Mouse (Mus musculus) MEL (cell line): ENCODE data around the gene Cbx5. TPM values are rescaled to one million over a fixed set of nuclear protein-coding genes. Genes with fewer than 3 reads are reported as not detected.

ENCODE experiments used
- DNase-seq: peaks from one replicate; pipeline ENCODE4 v3.0.0; 2011; ENCODE audit warnings: low read depth, low spot score
- H3K27ac ChIP-seq: 2 replicates; pipeline ENCODE4 v1.5.1; 2012; ENCODE audit warnings: low read depth, mild to moderate bottlenecking, control low read depth, low read length, moderate library complexity; ENCODE audit not compliant: control insufficient read depth
- H3K27me3 ChIP-seq, 2 experiments: fragments of 150-350 bp in 1 of 2; sonication (generic) in 1 of 2; 2 replicates each; pipeline ENCODE4 v1.6.1; 2012; ENCODE audit warnings: low read length in 2 of 2, mild to moderate bottlenecking in 2 of 2, improper control_type of control experiment in 1 of 2, moderate library complexity in 1 of 2; ENCODE audit not compliant: insufficient read depth in 2 of 2, control insufficient read depth in 1 of 2
- H3K36me3 ChIP-seq, 2 experiments: 2 replicates each; pipeline ENCODE4 v1.6.1; 2012 to 2014; ENCODE audit warnings: low read length in 2 of 2, improper control_type of control experiment in 1 of 2, inconsistent platforms in 1 of 2, mild to moderate bottlenecking in 1 of 2; ENCODE audit not compliant: insufficient read depth in 2 of 2, control insufficient read depth in 1 of 2
- H3K4me1 ChIP-seq, 2 experiments: fragments of 150-350 bp in 1 of 2; sonication (generic) in 1 of 2; 2 replicates each; pipeline ENCODE4 v1.6.1; 2012; ENCODE audit warnings: low read length in 2 of 2, improper control_type of control experiment in 1 of 2, mild to moderate bottlenecking in 1 of 2; ENCODE audit not compliant: insufficient read depth in 2 of 2, control insufficient read depth in 1 of 2
- H3K4me3 ChIP-seq, 2 experiments: fragments of 150-350 bp in 1 of 2; sonication (generic) in 1 of 2; 2 replicates each; pipeline ENCODE4 v1.5.1; 2012; ENCODE audit warnings: low read depth in 2 of 2, low read length in 2 of 2, mild to moderate bottlenecking in 2 of 2, moderate library complexity in 2 of 2, control low read depth in 1 of 2, improper control_type of control experiment in 1 of 2; ENCODE audit not compliant: control insufficient read depth in 1 of 2, insufficient read depth in 1 of 2
- H3K79me2 ChIP-seq: 2 replicates; pipeline ENCODE4 v1.6.1; 2012; ENCODE audit warnings: mild to moderate bottlenecking, low read length, moderate library complexity; ENCODE audit not compliant: control insufficient read depth, poor library complexity, insufficient read depth
- H3K9ac ChIP-seq: 2 replicates; pipeline ENCODE4 v1.6.1; 2012; ENCODE audit warnings: low read depth, mild to moderate bottlenecking, control low read depth, low read length, moderate library complexity; ENCODE audit not compliant: control insufficient read depth, poor library complexity, severe bottlenecking
- H3K9me3 ChIP-seq: fragments of 150-350 bp; sonication (generic); replicated peaks from 2 replicates; pipeline ENCODE4 v1.6.1; 2012; ENCODE audit warnings: mild to moderate bottlenecking, low read length, improper control_type of control experiment, moderate library complexity; ENCODE audit not compliant: insufficient read depth
- BHLHE40 ChIP-seq: IDR thresholded peaks from 2 replicates; pipeline ENCODE4 v1.6.1; 2012; ENCODE audit warnings: low read depth, mild to moderate bottlenecking, inconsistent platforms, low read length, improper control_type of control experiment, borderline replicate concordance
- CHD1 ChIP-seq: IDR thresholded peaks from 2 replicates; pipeline ENCODE4 v1.6.1; 2012; ENCODE audit warnings: low read depth, mild to moderate bottlenecking, inconsistent platforms, low read length, improper control_type of control experiment
- CHD2 ChIP-seq: IDR thresholded peaks from 2 replicates; pipeline ENCODE4 v1.6.1; 2011; ENCODE audit warnings: low read length, improper control_type of control experiment
- CTCF ChIP-seq, 3 experiments: IDR thresholded peaks in 2 of 3; conservative IDR thresholded peaks in 1 of 3; 2 replicates each; pipeline ENCODE4 v1.5.1; 2011 to 2012; ENCODE audit warnings: low read length in 3 of 3, low read depth in 2 of 3, mild to moderate bottlenecking in 2 of 3, improper control_type of control experiment in 1 of 3, inconsistent platforms in 1 of 3, mixed read lengths in 1 of 3, moderate library complexity in 1 of 3; ENCODE audit not compliant: control insufficient read depth in 1 of 3, insufficient read depth in 1 of 3, poor library complexity in 1 of 3, severe bottlenecking in 1 of 3
- E2F4 ChIP-seq: IDR thresholded peaks from 2 replicates; pipeline ENCODE4 v1.6.1; 2011; ENCODE audit warnings: low read depth, low read length, improper control_type of control experiment, borderline replicate concordance
- ELF1 ChIP-seq: IDR thresholded peaks from 2 replicates; pipeline ENCODE4 v1.6.1; 2014; ENCODE audit warnings: low read depth, mild to moderate bottlenecking, inconsistent platforms, low read length, improper control_type of control experiment, moderate library complexity
- EP300 ChIP-seq, 2 experiments: IDR thresholded peaks; 2 replicates each; pipeline ENCODE4 v1.6.1; 2011; ENCODE audit warnings: improper control_type of control experiment in 2 of 2, low read length in 2 of 2, low read depth in 1 of 2, mild to moderate bottlenecking in 1 of 2
- ETS1 ChIP-seq: IDR thresholded peaks from 2 replicates; pipeline ENCODE4 v1.6.1; 2012; ENCODE audit warnings: low read depth, mild to moderate bottlenecking, inconsistent platforms, low read length, improper control_type of control experiment, moderate library complexity
- GABPA ChIP-seq: IDR thresholded peaks from 2 replicates; pipeline ENCODE4 v1.6.1; 2012; ENCODE audit warnings: low read depth, mild to moderate bottlenecking, inconsistent platforms, low read length, improper control_type of control experiment, moderate library complexity
- GATA1 ChIP-seq: IDR thresholded peaks from 2 replicates; pipeline ENCODE4 v1.6.1; 2011; ENCODE audit warnings: low read depth, low read length, improper control_type of control experiment
- HCFC1 ChIP-seq: IDR thresholded peaks from 2 replicates; pipeline ENCODE4 v1.6.1; 2012; ENCODE audit warnings: low read depth, mild to moderate bottlenecking, inconsistent platforms, low read length, improper control_type of control experiment, moderate library complexity
- JUND ChIP-seq: IDR thresholded peaks from 2 replicates; pipeline ENCODE4 v1.6.1; 2011; ENCODE audit warnings: low read depth, mild to moderate bottlenecking, improper control_type of control experiment, low read length
- KAT2A ChIP-seq: conservative IDR thresholded peaks from 2 replicates; pipeline ENCODE4 v1.6.1; 2012; ENCODE audit warnings: low read depth, low read length, improper control_type of control experiment, inconsistent platforms
- MAFK ChIP-seq: IDR thresholded peaks from 2 replicates; pipeline ENCODE4 v1.6.1; 2011; ENCODE audit warnings: low read depth, mild to moderate bottlenecking, low read length, improper control_type of control experiment, borderline replicate concordance
- MAX ChIP-seq: IDR thresholded peaks from 2 replicates; pipeline ENCODE4 v1.6.1; 2011; ENCODE audit warnings: low read length, improper control_type of control experiment
- MAZ ChIP-seq: IDR thresholded peaks from 2 replicates; pipeline ENCODE4 v1.6.1; 2012; ENCODE audit warnings: low read depth, mild to moderate bottlenecking, inconsistent platforms, low read length, improper control_type of control experiment
- MEF2A ChIP-seq: IDR thresholded peaks from 2 replicates; pipeline ENCODE4 v1.6.1; 2014; ENCODE audit warnings: low read depth, mild to moderate bottlenecking, inconsistent platforms, low read length, improper control_type of control experiment; ENCODE audit not compliant: poor library complexity, insufficient replicate concordance, severe bottlenecking; ENCODE audit errors: extremely low read depth
- MXI1 ChIP-seq: IDR thresholded peaks from 2 replicates; pipeline ENCODE4 v1.6.1; 2011; ENCODE audit warnings: mild to moderate bottlenecking, low read depth, low read length, improper control_type of control experiment
- MYB ChIP-seq: IDR thresholded peaks from 2 replicates; pipeline ENCODE4 v1.6.1; 2011; ENCODE audit warnings: mild to moderate bottlenecking, low read depth, low read length, improper control_type of control experiment
- MYC ChIP-seq: IDR thresholded peaks from 2 replicates; pipeline ENCODE4 v1.6.1; 2011; ENCODE audit warnings: low read depth, mild to moderate bottlenecking, low read length, improper control_type of control experiment, moderate library complexity
- NELFE ChIP-seq: IDR thresholded peaks from 2 replicates; pipeline ENCODE4 v1.6.1; 2011; ENCODE audit warnings: low read depth, low read length, improper control_type of control experiment
- NRF1 ChIP-seq: IDR thresholded peaks from 2 replicates; pipeline ENCODE4 v1.6.1; 2014; ENCODE audit warnings: low read depth, mild to moderate bottlenecking, inconsistent platforms, low read length, improper control_type of control experiment, moderate library complexity; ENCODE audit not compliant: poor library complexity, insufficient read depth, severe bottlenecking
- POLR2A ChIP-seq, 2 experiments: IDR thresholded peaks; 2 replicates each; pipeline ENCODE4 v1.6.1; 2011 to 2012; ENCODE audit warnings: low read length in 2 of 2, mild to moderate bottlenecking in 2 of 2, control low read depth in 1 of 2, improper control_type of control experiment in 1 of 2, low read depth in 1 of 2, moderate library complexity in 1 of 2; ENCODE audit not compliant: control insufficient read depth in 1 of 2, insufficient read depth in 1 of 2, poor library complexity in 1 of 2
- POLR2AphosphoS2 ChIP-seq: IDR thresholded peaks from 2 replicates; pipeline ENCODE4 v1.6.1; 2011; ENCODE audit warnings: low read length, improper control_type of control experiment
- POLR2AphosphoS5 ChIP-seq: IDR thresholded peaks from 2 replicates; pipeline ENCODE4 v1.6.1; 2012; ENCODE audit warnings: low read depth, borderline replicate concordance, mild to moderate bottlenecking, inconsistent platforms, low read length, moderate library complexity, mixed read lengths
- RAD21 ChIP-seq: IDR thresholded peaks from 2 replicates; pipeline ENCODE4 v1.6.1; 2011; ENCODE audit warnings: mild to moderate bottlenecking, low read depth, low read length, improper control_type of control experiment
- RCOR1 ChIP-seq: IDR thresholded peaks from 2 replicates; pipeline ENCODE4 v1.6.1; 2012; ENCODE audit warnings: low read depth, mild to moderate bottlenecking, inconsistent platforms, low read length, improper control_type of control experiment
- SIN3A ChIP-seq: IDR thresholded peaks from 2 replicates; pipeline ENCODE4 v1.6.1; 2012; ENCODE audit warnings: low read length, improper control_type of control experiment, inconsistent platforms
- SMC3 ChIP-seq: IDR thresholded peaks from 2 replicates; pipeline ENCODE4 v1.6.1; 2011; ENCODE audit warnings: low read depth, low read length, improper control_type of control experiment
- TBP ChIP-seq: IDR thresholded peaks from 2 replicates; pipeline ENCODE4 v1.8.0; 2011; ENCODE audit warnings: low read depth, low read length, improper control_type of control experiment
- TCF12 ChIP-seq: IDR thresholded peaks from 2 replicates; pipeline ENCODE4 v1.6.1; 2014; ENCODE audit warnings: low read depth, mild to moderate bottlenecking, inconsistent platforms, low read length, improper control_type of control experiment, moderate library complexity
- UBTF ChIP-seq: IDR thresholded peaks from 2 replicates; pipeline ENCODE4 v1.6.1; 2012; ENCODE audit warnings: low read depth, mild to moderate bottlenecking, inconsistent platforms, low read length, improper control_type of control experiment, moderate library complexity, borderline replicate concordance; ENCODE audit not compliant: insufficient read depth
- USF1 ChIP-seq: IDR thresholded peaks from 2 replicates; pipeline ENCODE4 v1.6.1; 2014; ENCODE audit warnings: low read depth, mild to moderate bottlenecking, inconsistent platforms, low read length, improper control_type of control experiment, moderate library complexity
- USF2 ChIP-seq, 2 experiments: IDR thresholded peaks; 2 replicates each; pipeline ENCODE4 v1.6.1; 2011 to 2012; ENCODE audit warnings: improper control_type of control experiment in 2 of 2, low read length in 2 of 2, borderline replicate concordance in 1 of 2, inconsistent platforms in 1 of 2, low read depth in 1 of 2, mild to moderate bottlenecking in 1 of 2; ENCODE audit not compliant: insufficient read depth in 1 of 2
- ZC3H11A ChIP-seq: IDR thresholded peaks from 2 replicates; pipeline ENCODE4 v1.6.1; 2012; ENCODE audit warnings: low read depth, mild to moderate bottlenecking, inconsistent platforms, low read length, improper control_type of control experiment
- ZKSCAN1 ChIP-seq: IDR thresholded peaks from 2 replicates; pipeline ENCODE4 v1.6.1; 2012; ENCODE audit warnings: low read depth, mild to moderate bottlenecking, inconsistent platforms, low read length, improper control_type of control experiment, moderate library complexity
- ZMIZ1 ChIP-seq: IDR thresholded peaks from 2 replicates; pipeline ENCODE4 v1.6.1; 2012; ENCODE audit warnings: low read depth, mild to moderate bottlenecking, inconsistent platforms, low read length, improper control_type of control experiment, moderate library complexity
- ZNF384 ChIP-seq: IDR thresholded peaks from 2 replicates; pipeline ENCODE4 v1.6.1; 2012; ENCODE audit warnings: low read depth, mild to moderate bottlenecking, inconsistent platforms, low read length, improper control_type of control experiment
- polyA plus RNA-seq, 2 experiments: library from polyadenylated mRNA; stranded (reverse) in 1 of 2; unstranded in 1 of 2; fragments of >175 nt in 1 of 2; fragments of >200 nt in 1 of 2; gene quantifications; 2 replicates each; pipeline versions ENCODE4 v1.2.1 to v1.2.4; 2012; ENCODE audit warnings: low replicate concordance in 2 of 2, low read depth in 1 of 2; ENCODE audit not compliant: insufficient read length in 2 of 2, insufficient read depth in 1 of 2, missing spikeins in 1 of 2
- total RNA-seq: library from RNA; depleted of rRNA; stranded (reverse); fragments of 300-350 nt; gene quantifications from 2 replicates; pipeline ENCODE4 v1.2.3, GENCODE M21; 2012

Gene Cbx5
- total and polyA plus RNA-seq, 3 experiments: 39.8 to 67.1 (median 42.4) TPM

DNA sequence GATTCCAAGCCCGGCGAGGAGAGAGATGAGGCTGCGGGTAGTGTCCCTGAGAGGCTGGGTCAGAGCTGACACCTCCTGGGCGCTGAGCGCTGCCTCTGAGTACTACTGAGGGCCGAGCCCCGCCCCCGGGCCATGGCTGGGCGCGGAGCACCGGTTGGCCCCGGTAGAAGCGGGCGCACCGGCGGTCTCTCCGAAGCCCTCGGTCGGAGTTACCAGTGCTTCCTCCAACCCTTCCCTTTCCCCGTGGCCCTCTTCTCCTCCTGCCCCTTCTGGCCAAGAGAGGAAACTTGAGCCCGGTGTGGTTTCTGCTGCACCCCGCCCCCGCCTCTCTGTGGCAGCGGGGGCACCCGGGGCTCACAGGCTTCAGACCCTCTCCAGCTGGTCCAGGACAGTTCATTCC lies 15.6 kb upstream of the Cbx5 start:
- Histone ChIP-seq H3K79me2 (peaks cover 58% of the 10 kb centered on the region), H3K27ac (peak overlapping the region; percentile 99), H3K4me3 (peak overlapping the region; percentile 88 to 91), H3K9ac (peak overlapping the region; percentile 98), H3K4me1 (peaks cover 4 to 21% of the 10 kb centered on the region in 2 experiments), H3K36me3 (peaks cover 0 to 43% of the 10 kb centered on the region in 2 experiments; a peak in 3 of 4 replicates), H3K27me3 (no peaks in the 10 kb centered on the region), H3K9me3 (no peaks in the 10 kb centered on the region)
- peak; percentile 58 for DNase-seq
- TF ChIP-seq POLR2A (IDR thresholded peaks at IDR 0.05; ENCODE audit: control insufficient read depth in 1 of 2, insufficient read depth in 1 of 2, low read depth in 1 of 2, low read length in 2 of 2, poor library complexity in 1 of 2): peak; percentile 52 to 57; a peak in 2 of 4 replicates
- 0 out of 2 replicates have a peak, but pooled peaks have one; percentile 13 for TF ChIP-seq ETS1
- no peak for TF ChIP-seq ZMIZ1
- TF ChIP-seq NELFE: peak; percentile 51
- no peak; the same call in 1 of the 2 replicates for TF ChIP-seq TBP
- no peak for TF ChIP-seq NRF1
- no peak for TF ChIP-seq ZKSCAN1
- TF ChIP-seq CHD2: no peak
- no peak for TF ChIP-seq RAD21
- TF ChIP-seq BHLHE40: no peak
- TF ChIP-seq HCFC1: no peak
- no peak for TF ChIP-seq POLR2AphosphoS5
- TF ChIP-seq UBTF: peak; percentile 75; the same call in 1 of the 2 replicates
- no peak for TF ChIP-seq CTCF (IDR thresholded peaks at IDR 0.05 in 2 of 3, conservative IDR thresholded peaks at IDR 0.05 in 1 of 3; ENCODE audit: control insufficient read depth in 1 of 3, insufficient read depth in 1 of 3, low read depth in 2 of 3, low read length in 3 of 3, poor library complexity in 1 of 3, severe bottlenecking in 1 of 3)
- no peak for TF ChIP-seq USF2 (IDR thresholded peaks at IDR 0.05; ENCODE audit: borderline replicate concordance in 1 of 2, insufficient read depth in 1 of 2, low read depth in 1 of 2, low read length in 2 of 2)
- TF ChIP-seq E2F4: no peak
- no peak for TF ChIP-seq ZNF384
- no peak for TF ChIP-seq JUND
- no peak for TF ChIP-seq GATA1
- TF ChIP-seq MAFK: no peak
- TF ChIP-seq POLR2AphosphoS2: no peak
- peak; percentile 73; the same call in 1 of the 2 replicates for TF ChIP-seq MAZ
- TF ChIP-seq MXI1: peak; percentile 33; the same call in 1 of the 2 replicates
- no peak for TF ChIP-seq MYB
- TF ChIP-seq USF1: no peak
- TF ChIP-seq MEF2A: no peak
- TF ChIP-seq TCF12: no peak
- TF ChIP-seq KAT2A: no peak
- TF ChIP-seq MAX: no peak
- TF ChIP-seq MYC: no peak
- TF ChIP-seq ZC3H11A: no peak
- TF ChIP-seq ELF1: no peak
- no peak for TF ChIP-seq GABPA
- no peak for TF ChIP-seq RCOR1
- TF ChIP-seq EP300 (IDR thresholded peaks at IDR 0.05; ENCODE audit: low read depth in 1 of 2, low read length in 2 of 2): no peak
- TF ChIP-seq SMC3: no peak
- peak; percentile 48 for TF ChIP-seq SIN3A
- TF ChIP-seq CHD1: no peak
